Mouse (Mus musculus): ENCODE results near the gene Ninj1.

The Ninj1 gene

GRCm38 (mm10) chr13:49196211-49196610 lies 8.9 kb downstream of the Ninj1 start:
- DNase-seq (ENCODE audit: low spot score): no peak

DNA sequence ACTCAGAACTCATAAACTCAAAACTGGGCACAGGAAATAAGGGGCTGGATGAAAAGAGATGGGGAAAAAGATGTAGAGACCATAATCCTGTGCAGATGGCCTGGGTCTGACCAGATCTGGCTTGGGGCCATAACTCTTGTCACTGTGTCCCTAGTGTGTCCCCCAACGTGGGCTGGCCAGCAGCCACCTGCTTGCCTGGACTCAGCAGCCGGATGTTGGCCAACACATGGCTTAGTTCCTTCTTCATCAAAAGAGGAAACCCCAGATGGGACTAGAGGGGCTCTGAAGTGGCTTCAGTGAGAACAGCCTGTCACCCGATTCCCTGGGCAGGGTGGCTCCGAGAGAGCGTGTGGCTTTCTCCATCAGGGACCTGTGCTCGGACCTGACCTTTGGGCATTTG lies 9.5 kb downstream of the Ninj1 start:
- no peak for DNase-seq (ENCODE audit: low spot score)

DNA sequence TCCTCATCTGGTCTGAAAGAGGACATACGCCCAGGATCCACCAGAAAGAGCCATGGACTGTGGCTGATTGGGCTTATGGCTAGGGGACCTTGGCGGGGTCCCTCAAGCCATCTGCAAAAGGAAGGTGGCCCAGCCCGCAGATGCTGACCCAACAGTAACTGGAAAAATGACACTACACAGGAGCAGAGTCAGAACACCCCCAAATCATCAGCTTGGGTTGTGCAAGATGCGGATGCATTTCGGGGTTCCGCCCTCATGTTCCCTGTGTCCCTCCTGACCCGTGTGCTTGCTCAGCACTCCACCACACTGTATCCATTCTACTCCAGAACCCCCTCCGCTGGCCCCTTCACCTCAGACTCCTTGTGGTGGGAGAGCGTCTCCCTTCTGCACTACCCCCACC lies 11.4 kb downstream of the Ninj1 start:
- no peak for DNase-seq (ENCODE audit: low spot score)

DNA sequence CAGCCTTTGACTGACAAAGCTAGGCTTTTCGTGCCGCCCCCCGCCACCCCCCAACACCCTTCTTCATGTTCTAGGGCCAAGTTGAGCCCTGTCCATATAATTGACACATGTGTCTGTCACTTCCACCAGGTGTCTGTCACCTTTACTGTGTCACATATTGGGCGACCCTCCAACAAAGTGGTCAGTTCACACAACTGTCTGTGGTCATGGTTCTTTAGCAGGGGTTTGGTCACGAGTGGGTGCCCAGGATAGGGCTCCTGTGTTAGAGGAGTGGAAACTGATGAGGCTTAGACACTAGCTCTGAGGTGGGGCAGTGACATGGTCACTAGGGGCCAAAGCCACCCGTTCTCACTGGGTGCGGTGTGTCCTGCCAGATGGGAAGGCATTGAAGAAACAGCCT lies 12.6 kb downstream of the Ninj1 start:
- no peak for DNase-seq (ENCODE audit: low spot score)

- DNase-seq (ENCODE audit: low spot score): no peak
These were observed 13.4 kb downstream of the Ninj1 start for GRCm38 (mm10) chr13:49200688-49201087.

GRCm38 (mm10) chr13:49202556-49202955 lies 15.3 kb downstream of the Ninj1 start:
- DNase-seq (ENCODE audit: low spot score): no peak

DNA sequence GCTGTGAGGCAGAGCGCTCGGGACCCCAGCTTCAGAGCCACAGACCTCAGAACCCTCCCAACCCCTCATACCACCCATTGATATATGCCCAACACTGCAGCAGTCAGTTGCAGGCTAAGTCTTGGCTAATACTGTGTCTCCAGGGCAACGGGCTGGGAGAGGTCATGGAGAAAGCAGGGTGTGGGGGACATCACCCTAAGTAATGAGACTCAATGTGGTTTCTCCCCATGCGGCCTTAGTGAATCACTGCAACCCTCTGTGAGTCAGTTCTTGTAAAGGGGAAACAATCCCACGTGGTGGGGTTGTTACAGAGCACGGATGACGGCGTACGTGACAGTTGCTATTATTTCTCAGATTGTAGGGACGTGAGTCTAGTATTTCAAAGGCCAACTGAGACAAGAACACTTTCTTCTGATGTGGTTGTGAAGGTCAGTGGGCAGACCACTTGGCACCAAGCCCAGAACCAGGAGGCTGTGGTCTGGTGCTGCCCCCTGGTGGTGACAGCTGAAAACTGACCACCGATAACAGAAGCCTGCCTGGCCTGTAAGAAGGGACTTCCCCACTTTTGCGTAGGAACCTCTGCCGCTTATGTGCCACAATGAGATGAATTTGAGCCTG lies 18.2 kb downstream of the Ninj1 start:
- peak; percentile 73 for DNase-seq (ENCODE audit: low spot score)

DNA sequence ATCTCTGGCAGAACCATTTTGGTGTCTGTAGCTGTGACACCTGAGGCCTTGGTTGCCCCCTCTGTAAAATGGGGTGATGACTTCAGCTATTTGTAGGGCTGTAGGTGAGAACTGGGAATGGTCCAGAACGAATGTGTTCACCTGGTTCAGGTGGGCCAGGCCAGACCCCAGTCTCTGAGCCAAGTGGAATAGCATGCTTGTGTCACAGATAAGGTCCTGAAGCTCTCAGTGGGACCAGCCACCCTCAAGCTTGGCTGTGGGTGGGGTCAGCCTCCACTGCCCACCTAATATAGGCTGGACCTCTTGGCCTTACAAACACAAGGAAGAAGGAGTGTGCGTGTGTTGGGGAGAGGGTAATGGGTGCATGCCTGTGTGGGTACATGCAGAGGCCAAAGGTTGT lies 19.1 kb downstream of the Ninj1 start:
- DNase-seq (ENCODE audit: low spot score): no peak

DNA sequence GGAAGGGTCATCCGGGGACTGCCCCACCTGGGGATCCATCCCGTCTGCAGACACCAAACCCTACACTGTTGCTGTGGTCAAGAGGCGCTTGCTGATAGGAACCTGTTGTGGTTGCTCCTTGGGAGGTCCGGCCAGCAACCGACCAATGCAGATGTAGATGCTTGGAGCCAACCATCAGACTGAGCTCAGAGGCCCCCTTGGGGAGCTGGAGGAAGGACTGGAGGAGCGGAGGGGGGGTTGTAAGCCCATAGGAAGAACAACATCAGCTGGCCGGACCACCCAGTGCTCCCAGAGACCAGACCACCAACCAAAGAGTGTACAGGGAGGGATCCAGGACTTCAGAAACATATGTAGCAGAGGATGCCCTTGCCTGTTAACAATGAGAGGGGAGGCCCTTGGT lies 22.0 kb downstream of the Ninj1 start:
- no peak for DNase-seq (ENCODE audit: low spot score)

GRCm38 (mm10) chr13:49212711-49213500 lies 25.6 kb downstream of the Ninj1 start:
- DNase-seq (ENCODE audit: low spot score): no peak

DNA sequence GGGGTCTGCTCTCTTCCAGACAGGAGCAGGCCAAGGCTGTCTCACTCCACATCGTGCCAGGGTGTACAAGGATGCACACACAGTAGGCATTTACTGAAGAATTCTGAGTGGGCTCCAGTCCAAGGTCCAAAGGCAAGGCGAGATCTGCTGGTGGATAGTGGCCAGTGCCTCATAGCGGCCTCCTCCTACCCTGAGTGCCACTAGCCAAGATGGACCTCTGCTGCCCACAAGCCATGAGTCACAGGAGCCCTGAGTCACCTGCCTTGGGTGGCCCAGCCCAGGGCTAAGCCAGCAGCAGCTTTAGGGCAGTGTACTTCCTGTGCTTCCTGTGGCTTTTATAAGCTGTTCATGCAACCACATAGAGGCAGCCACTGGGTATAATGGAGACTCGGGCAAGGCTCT lies 26.2 kb downstream of the Ninj1 start:
- peak; percentile 47 for DNase-seq (ENCODE audit: low spot score)

- DNase-seq (ENCODE audit: low spot score): no peak
These were observed 27.2 kb downstream of the Ninj1 start for GRCm38 (mm10) chr13:49214454-49214853.

DNA sequence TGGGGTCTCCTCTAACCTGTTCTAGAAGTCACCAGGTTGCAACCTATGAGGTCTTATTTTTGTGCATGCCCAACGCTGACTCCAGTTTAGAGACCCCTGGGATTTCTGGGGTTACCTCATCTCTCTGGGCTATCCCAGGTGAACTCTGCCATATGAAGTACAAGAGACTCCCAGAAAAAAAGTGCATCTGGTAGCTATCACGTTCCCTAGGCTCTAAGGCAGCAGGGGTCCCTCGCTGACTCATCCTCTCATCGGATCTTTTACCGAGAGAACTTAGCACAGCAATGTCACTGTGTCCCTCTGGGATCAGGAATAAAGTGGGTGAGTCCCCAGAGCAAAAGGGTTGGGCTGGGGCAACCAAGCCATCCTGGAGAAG lies 27.8 kb downstream of the Ninj1 start:
- no peak for DNase-seq (ENCODE audit: low spot score)

- peak; percentile 95 for DNase-seq (ENCODE audit: low spot score)
These were observed 28.4 kb downstream of the Ninj1 start, which contains the start of gene Card19 for GRCm38 (mm10) chr13:49215504-49216219. TSS of gene Card19 (minus strand) at chr13:49216037.

DNA sequence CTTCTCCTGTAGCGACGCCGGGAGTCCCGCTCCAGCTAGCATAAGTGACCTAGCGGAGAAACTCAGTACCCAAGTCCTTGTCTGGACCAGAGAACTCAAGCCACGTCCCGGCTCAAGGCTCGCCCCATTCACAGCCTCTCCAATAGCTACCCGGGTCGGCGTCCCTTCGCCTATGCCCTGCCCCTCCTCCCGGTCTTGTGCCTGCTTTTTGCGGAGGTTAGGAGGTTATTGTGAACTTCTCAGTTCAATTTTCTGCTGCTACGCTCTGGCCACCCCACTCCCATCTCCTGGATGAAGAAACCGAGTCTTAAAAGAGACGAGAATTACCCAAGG lies 28.9 kb downstream of the Ninj1 start:
- no peak for DNase-seq (ENCODE audit: low spot score)

- DNase-seq (ENCODE audit: low spot score): no peak
These were observed 29.7 kb downstream of the Ninj1 start for GRCm38 (mm10) chr13:49216808-49217561.

DNA sequence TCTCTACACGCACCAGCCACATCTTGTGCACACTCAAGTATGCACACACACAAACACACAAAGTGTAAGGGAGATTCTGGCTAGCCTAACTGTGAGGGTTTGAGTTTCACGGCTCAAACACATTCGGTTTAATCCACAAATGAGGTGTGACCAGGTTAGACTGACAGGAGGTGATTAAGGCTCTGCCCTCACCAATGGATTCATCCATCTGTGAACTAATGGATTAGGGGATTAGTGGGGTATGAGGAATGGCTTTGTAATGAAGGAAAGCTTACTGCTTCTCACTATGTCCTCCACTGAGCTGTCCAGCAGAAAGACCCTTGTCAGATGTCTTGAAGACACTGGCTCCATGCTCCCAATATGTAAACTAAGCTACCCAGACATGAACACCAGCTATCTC lies 31.4 kb downstream of the Ninj1 start:
- DNase-seq (ENCODE audit: low spot score): no peak

GRCm38 (mm10) chr13:49219367-49219766 lies 32.1 kb downstream of the Ninj1 start:
- no peak for DNase-seq (ENCODE audit: low spot score)

DNA sequence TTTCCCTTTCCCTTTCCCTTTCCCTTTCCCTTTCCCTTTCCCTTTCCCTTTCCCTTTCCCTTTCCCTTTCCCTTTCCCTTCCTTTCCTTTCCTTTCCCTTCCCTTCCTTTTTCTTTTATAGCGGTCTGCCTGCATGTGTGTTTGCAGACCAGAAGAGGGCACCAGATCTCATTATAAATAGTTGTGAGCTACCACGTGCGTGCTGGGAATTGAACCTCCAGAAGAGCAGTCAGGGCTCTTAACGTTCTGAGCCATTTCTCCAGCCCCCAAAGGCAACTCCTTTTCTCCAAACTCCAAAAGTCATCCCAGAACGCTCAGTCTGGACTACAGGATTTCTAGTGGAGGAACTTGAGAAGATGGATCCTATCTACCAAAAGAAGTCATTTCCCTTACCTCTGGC lies 33.6 kb downstream of the Ninj1 start:
- DNase-seq (ENCODE audit: low spot score): no peak

DNA sequence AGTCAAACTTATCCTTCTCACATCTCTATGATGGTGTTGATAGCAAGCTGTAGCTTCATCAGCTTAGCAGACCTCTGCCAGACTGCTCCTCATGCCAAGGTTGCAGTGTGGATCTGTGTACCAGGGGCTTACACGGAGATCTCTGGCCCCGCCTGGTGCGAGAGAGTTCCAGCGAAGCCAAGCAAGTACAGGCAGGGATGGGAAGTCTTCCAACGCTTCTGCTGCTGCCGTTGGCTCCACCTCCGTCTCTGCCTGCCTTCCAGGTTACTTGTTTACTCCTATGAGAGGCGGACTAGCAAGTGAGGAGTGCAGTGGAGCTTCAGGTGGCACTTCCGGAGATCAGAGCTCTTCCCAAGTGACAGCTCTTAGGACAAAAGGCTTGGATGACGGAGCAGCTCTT lies 37.0 kb downstream of the Ninj1 start:
- DNase-seq (ENCODE audit: low spot score): no peak

GRCm38 (mm10) chr13:49224729-49225128 lies 37.4 kb downstream of the Ninj1 start:
- DNase-seq (ENCODE audit: low spot score): no peak

GRCm38 (mm10) chr13:49225159-49225558 lies 37.9 kb downstream of the Ninj1 start:
- DNase-seq (ENCODE audit: low spot score): no peak

DNA sequence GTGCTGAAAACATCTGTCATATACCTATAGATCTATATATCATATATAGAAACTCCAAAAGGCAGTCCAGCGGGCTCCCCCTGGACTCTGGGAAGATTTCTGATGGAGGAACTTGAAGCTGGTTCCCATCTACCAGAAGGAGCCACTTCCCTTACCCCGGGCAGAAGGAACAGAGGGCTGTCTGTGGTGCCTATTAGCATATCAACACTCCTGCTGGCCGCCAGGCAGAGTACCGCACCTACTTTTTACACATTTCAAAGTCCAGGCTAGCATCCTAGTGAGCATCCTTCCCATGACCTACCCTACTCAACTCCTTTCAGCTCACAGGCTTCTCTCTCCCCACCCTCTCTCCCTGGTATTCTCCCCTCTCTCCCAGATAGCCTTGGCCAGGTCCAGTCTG lies 38.3 kb downstream of the Ninj1 start:
- DNase-seq (ENCODE audit: low spot score): no peak
